Mouse (Mus musculus): Measurements from ENCODE around the gene Rps21.

DNA sequence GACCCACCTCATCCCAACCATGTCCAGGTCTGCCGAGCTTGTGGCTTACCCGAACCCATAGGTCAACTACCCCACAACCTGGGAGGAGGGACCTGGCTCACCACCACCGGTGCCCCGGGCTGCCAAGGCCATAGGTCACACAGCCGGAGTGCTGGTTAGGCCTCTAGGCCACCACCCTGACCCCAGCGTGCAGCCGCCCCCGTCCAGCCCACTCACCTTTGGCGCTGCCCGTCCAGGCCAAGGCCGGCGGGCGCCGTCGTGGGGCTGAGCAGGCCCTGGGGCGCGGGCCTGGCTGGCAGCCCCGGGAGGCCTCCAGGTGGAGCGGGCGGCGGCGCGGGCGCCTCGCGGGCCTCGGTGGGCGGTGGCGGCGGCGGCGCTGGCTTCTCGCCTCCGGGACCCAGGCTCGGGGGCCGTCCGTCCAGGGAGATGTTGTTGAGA, 15.7 kb downstream of the Rps21 start:
- TF ChIP-seq CTCF (IDR thresholded peaks at IDR 0.05; ENCODE audit: borderline replicate concordance, control insufficient read depth, extremely low read depth, insufficient read depth, low read length, poor library complexity) (0 out of 2 replicates have a peak, but pooled peaks have one; percentile 17), POLR2A (IDR thresholded peaks at IDR 0.05; ENCODE audit: control insufficient read depth, extremely low read depth, insufficient read depth, low read length, poor library complexity) (no peak)
